Mouse (Mus musculus) urinary bladder, postnatal 36 days (tissue): ENCODE data around the gene Plgrkt.
"Not testable (repeated sequence)": the region's sequence is repeated elsewhere in the genome, so short reads cannot be mapped to it uniquely, and the experiment has no call there.

Source experiments
- DNase-seq, 2 experiments: peaks; one replicate each; pipeline ENCODE4 v3.0.0; 2022; ENCODE audit warnings: low spot score in 2 of 2, mixed read lengths in 1 of 2

Plgrkt gene

DNA sequence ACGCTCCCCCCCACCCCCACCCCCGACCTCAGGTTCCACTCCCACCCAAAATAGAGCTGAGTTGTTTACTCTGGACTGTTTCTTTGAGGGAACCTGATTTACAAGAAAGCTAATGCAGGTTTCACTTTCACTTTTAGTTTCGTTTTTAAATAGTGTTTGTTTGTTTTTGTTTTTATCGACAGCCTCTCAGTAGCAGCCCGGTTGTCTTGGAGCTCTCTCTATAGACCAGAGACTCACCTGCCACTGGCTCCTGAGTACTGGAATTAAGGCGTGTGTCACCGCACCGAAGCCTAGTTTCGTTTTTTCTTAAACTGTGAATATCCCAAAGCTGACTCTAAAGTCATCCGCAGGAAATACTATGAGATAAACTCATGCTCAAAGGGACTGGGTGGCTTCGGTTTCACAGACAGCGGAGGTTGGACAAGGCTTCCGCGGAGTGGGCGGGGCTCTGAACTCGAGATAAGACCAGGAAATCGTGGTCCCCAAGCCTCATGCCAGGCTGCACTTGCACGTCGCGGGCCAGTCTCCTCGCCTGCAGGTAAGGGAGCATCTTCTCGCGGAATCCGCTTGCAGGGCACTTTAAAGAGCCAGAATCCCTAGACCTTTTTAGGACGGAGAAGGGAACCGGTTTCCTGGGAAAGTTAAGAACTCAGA lies at the start of gene Plgrkt, which contains the start of gene Cd274:
Gene Plgrkt, minus strand, starts transcription at position 422 of the 654 bp plus-strand sequence.
Gene Cd274, plus strand, starts transcription at position 487 of the 654 bp plus-strand sequence.
- DNase-seq: peak; percentile 75 to 79

GRCm38 (mm10) chr19:29416393-29416902 lies 49.3 kb upstream of the Plgrkt start:
- DNase-seq: no peak

DNA sequence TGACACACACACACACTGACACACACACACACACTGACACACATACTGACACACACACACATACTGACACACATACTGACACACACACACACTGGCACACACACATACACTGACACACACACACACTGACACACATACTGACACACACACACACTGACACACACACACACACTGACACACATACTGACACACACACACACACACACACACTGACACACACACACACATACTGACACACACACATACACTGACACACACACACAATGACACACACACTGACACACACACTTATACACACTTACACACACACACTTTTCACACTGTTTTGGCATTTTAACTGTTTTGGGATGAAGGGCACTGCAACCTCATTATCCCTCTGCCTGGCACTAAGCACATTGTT lies 47.7 kb upstream of the Plgrkt start:
- DNase-seq: not testable (repeated sequence)

- no peak for DNase-seq
Observed at GRCm38 (mm10) chr19:29414513-29414912, 47.3 kb upstream of the Plgrkt start.

DNA sequence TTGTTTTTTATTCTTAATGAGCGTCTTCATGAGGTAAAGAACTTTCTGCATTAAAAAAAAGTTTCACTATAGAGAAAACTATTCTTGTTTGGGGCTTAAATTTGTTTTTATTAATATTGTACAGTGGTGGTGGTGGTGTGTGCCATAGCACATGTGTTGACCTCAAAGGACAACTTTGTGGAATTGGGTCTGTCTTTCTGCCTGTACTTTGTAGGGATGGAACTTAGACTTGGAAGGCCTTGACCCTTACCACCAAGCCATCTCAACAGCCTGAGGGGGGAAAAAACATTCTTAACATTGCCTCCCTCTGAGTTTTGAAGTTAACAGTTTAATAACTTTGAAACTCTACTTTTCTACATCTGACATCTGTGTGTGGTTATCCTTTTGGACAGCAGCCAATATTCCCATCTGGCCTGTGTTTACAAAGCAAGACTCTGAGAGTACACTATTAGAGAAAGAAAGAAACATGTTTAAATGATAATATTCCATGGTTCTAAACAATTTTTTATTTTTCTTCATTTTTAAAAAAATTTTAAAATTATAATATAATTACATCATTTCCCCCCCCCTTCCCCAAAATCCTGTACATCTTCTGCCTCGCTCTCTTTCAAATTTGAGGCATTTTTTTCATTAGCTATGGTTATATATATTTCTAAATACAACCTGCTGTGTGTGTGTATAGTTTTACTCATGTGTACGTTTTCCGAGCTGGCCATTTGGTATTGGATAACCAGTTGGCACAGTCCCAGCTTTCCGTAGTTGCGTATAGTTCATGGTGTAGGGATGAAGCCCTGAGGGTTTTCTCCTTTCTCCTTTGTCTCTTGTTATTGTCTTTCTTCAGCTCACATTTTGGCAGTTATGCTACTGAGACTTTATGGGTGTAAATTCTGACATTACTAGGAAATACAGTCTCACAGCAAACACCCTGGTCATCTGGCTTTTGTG lies 45.6 kb upstream of the Plgrkt start:
- no peak for DNase-seq

DNA sequence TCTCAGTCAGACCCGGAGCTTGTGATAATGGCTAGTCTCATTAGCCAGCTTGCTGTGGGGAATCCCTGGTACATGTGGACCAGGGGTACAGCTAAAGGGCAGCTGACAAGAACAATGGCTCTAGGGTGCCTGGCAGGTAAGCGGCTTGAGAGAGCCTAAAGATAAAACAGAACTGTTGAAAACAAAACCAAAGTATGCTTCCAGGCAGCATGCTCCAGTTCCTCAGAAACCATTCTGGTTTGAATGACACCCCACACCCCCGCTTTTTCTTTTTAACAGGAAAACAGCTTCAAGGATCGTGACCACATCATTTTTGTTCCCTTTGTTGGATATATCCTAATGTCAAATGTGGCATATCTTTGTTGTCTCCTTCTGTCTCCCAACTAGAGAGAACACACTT lies 43.4 kb upstream of the Plgrkt start, which contains the start of gene Pdcd1lg2:
Gene Pdcd1lg2, plus strand, starts transcription at position 301 of the 400 bp plus-strand sequence.
- DNase-seq: no peak

- no peak for DNase-seq
Observed at GRCm38 (mm10) chr19:29406042-29407017, 39.1 kb upstream of the Plgrkt start.

- DNase-seq: no peak
Observed at GRCm38 (mm10) chr19:29405388-29405787, 38.2 kb upstream of the Plgrkt start.

DNA sequence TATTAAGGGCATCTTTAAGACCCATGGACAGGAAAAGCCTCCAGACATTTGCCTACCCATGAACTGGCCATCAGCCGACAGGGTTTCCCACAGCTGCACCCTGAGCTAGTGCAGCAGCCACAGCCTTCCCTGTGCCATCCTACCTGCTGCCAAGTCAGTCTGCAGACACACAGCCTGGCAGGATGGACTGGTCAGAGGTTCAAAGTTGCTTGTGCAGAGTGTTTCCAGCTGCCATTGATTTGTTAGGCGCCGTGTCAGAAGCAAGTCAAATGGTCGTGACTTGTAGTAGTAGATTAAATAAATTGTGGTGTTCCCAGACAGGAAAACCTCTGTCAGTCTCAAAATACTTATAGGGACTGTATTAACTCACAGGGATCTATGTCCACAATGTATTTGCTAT lies 36.1 kb upstream of the Plgrkt start:
- DNase-seq: no peak

DNA sequence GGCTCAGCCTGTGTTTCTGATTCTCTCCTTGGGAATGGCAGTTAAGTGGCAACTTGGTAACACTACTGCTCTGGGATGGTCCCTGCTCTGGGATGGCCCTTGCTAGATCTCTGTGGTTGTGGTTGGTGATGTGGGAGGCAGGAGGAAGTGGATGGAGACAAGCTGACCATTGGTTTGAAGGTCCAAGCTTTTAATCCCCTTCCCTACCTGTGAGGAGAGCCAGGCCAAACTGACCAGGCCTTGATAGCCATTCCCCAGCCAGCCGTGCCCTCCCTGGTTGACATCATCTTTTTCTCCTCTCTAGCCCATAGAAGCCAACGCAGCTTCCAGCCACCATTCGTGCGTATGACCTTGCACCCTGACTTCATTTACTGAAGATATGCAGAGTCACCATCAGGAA lies 35.4 kb upstream of the Plgrkt start:
- no peak for DNase-seq

DNA sequence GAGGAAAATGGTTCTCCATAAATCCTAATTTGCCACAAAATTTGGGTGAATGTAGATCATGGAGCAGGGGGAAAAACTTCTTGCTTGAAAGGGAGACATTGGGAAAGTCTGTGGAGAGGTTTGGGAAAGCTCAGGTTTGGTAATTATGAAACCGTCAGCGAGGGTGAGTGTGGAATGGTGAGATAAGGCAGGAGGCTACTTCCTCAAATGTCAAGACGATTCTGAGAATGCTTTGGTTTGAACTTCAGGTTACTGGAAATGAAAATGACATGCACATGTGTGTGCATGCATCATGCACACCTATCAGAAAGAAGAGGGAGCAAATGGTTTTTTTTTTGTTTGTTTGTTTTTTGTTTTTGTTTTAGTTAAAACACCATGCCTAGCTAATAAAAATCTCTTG lies 33.3 kb upstream of the Plgrkt start:
- DNase-seq: no peak

GRCm38 (mm10) chr19:29399786-29400185 lies 32.6 kb upstream of the Plgrkt start:
- DNase-seq: no peak

DNA sequence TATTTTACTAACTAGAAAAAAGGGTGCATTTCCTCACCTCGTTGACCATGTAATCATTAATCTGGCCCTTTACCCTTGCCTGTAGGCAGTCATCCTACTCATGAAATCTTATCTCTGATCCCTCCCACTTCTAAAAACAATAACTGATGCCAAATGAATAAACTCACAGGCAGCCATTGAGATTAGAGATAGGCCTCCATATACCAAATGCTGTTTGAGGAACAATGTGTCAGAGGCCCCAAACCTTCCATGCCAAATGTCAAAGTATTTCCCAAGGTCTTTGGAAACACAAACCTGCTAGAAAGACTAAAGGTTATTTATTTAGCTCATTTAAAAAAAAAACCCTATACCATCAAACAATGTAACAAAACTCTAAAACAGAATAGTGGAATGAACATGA lies 29.2 kb upstream of the Plgrkt start:
- no peak for DNase-seq

DNA sequence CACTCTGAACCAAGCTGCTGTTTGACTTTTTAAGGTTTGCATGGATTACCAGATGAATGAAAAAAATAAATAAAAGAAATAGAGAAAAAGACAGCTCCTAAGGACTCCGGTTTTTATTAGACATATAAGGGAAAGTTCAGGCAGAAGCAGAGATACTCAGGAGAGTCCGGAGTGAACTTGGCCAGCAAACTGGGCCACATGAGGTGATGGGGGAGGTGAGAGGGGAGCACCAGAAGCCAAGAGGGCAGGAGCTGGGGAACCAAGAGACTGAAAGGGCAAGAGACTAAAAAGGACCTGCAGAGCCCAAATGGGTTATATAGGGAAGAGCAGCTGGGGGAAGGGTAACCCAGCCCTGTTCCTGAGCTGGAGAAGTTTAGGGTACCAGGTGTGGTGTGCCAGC lies 27.5 kb upstream of the Plgrkt start:
- no peak for DNase-seq

- DNase-seq: no peak
Observed at GRCm38 (mm10) chr19:29393333-29393732, 26.1 kb upstream of the Plgrkt start.

GRCm38 (mm10) chr19:29391279-29391678 lies 24.1 kb upstream of the Plgrkt start:
- DNase-seq: no peak

DNA sequence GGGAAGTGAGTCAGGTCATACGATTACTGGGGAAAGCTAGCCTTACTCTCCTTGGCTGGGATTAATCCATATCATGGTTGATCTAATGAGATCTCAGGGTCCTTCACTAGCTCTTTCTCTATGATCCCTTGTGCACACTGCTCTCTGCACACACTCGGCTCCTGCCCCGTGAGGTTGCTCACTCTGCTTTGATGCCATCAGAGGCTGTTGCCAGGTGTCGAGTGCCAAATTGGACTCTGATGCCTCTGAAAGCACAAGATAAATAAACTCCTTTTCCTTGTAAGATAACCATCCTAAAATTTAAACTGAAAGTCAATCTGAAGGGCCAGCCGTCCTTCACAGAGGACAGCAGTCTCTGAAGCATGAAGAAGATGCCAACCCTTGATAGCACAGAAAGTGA lies 23.3 kb upstream of the Plgrkt start:
- DNase-seq: peak in 1 of 2 experiments; percentile 25

GRCm38 (mm10) chr19:29388818-29389217 lies 21.6 kb upstream of the Plgrkt start:
- no peak for DNase-seq

- DNase-seq: no peak
Observed at GRCm38 (mm10) chr19:29385822-29386221, 18.6 kb upstream of the Plgrkt start.

DNA sequence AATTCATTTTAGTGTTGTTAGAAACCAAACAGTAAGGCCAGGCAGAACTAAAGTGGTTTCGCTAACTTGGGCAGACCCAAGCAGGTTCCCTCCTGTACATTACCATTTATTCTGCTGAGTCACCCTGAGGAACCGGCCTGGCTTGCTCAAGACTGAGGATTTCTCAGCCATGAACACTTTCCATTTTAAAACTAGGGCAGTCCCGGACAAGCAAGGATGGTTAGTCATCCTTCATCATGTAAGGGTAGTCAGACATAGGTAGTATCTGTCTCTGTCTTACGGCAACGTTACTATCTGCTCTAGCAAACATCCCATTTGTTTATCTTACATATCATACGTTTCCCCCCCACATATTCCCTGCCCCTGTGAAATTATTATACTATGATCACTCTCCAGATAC lies 17.8 kb upstream of the Plgrkt start:
- DNase-seq: peak; percentile 58

DNA sequence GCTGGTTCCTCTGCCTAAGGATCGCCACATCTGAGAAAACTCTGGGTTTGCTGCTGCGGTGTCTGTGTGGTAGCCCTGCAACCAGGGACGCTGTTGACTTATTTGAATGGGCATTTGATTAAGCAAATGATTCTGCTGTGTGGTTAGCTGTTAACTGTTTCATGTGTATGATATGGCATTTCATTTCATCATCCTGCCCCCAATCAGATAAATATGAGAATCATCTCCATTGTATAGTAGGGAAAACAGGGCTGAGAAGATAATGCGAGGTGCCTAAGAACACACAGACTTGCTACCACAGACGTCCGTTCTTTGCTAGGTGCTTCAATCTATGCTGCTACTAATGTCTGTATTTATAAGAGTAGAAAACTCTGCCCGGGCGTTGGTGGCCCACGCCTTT lies 17.2 kb upstream of the Plgrkt start:
- no peak for DNase-seq
